Mouse (Mus musculus) E14TG2a.4 (cell line): ENCODE measurements at regions not wholly inside any gene's neighbourhood (a gene's known extent, or its start where the extent isn't known, plus 50 kb on each side); places are given as distances from the start of the nearest gene placed in this dataset.

Experiments used
- H3K27me3 ChIP-seq: 2 replicates; pipeline ENCODE4 v1.6.1; 2014; ENCODE audit warnings: low read length, control low read depth; ENCODE audit not compliant: insufficient read depth
- H3K36me3 ChIP-seq: 2 replicates; pipeline ENCODE4 v1.6.1; 2014; ENCODE audit warnings: low read length, control low read depth; ENCODE audit not compliant: insufficient read depth
- H3K4me1 ChIP-seq: replicated peaks from 2 replicates; pipeline ENCODE4 v1.6.1; 2014; ENCODE audit warnings: low read depth, low read length, control low read depth
- H3K4me3 ChIP-seq: replicated peaks from 2 replicates; pipeline ENCODE4 v1.5.1; 2014; ENCODE audit warnings: mild to moderate bottlenecking, low read length
- H3K9me3 ChIP-seq: 2 replicates; pipeline ENCODE4 v1.6.1; 2014; ENCODE audit warnings: low read length, control low read depth
- CTCF ChIP-seq: conservative IDR thresholded peaks from 2 replicates; pipeline ENCODE4 v1.5.1; 2014; ENCODE audit warnings: low read length
- NANOG ChIP-seq: IDR thresholded peaks from 2 replicates; pipeline ENCODE4 v1.6.1; 2014; ENCODE audit warnings: borderline replicate concordance, low read length, mixed read lengths

DNA sequence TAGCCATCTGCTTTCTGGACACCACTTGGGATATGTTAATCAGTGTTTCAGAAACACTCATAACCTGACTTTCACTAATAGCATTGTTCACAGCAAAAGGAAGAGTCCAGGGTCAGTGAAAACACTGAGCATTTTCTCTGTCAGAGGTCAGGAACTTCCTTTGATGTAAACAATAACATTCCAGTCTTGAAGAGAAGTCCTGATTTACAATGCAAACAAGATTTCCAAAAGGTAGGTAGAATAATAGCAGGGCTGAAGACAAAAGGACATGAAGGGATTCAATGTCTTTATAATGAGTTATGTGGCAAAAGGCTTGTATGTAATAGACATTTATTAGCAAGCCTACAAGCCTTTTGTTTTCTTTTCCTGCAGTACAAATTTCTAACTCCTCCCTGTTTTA, 549.5 kb upstream of the Mageb16 start:
- Histone ChIP-seq H3K27me3 (no peaks in the 10 kb centered on the region), H3K4me1 (no peaks in the 10 kb centered on the region), H3K4me3 (no peak overlapping the region), H3K36me3 (no peaks in the 10 kb centered on the region), H3K9me3 (no peaks in the 10 kb centered on the region)
- TF ChIP-seq CTCF, result no peak
- TF ChIP-seq NANOG, result peak; percentile 58; the same call in 1 of the 2 replicates
